Mouse (Mus musculus) retina, embryonic 14.5 days (tissue): Measurements from ENCODE around the gene Pcca.

Experiments used
- DNase-seq: peaks from one replicate; pipeline ENCODE4 v3.0.0-alpha.2; 2015; ENCODE audit warnings: low spot score

Gene Pcca

DNA sequence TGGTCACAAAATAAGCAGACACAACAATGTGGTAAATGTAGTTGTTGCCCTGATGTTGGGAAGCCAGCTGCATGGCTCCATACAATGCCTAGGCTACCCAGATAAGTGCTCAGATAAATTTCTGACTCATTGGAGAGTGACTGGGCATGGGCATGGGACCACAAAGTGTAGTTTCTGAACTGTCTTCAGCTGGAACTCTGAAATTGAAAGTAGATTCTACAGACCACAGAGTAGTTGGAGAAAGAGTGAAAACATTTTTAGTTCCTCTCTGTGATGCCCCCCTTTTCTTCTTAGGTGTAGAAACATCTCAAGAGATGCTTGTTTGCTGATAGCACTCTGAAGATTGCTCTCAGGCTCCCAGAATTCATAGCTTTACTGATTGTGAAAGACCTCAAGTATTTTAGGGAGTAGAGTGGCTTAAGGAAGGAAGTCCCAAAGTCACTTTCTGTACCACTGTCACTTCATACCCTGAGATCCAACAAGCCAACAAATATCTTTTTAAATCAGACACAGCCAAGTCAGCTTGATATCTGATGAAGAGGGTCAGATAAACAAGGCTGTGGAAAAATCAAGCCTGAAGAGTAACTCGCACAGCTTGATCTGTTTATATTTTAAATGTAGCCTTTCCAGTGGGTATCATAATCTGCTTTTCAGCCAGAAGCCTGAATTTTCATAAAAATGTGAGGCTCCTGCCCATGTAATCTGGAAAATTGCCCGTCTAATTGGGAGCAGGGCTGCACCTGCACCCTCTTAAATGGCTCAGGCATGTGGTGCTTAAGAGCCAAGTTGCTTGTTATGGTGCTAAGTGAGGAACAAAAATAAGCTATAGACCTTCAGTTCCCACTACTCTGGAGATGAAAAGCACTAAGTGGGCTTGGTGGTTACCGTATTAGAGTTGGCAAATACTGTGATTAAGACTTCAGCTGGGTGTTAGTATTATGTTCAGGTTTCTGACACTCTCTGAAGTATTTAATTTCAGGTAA is 214.0 kb downstream of the Pcca start:
- DNase-seq, result no peak

DNA sequence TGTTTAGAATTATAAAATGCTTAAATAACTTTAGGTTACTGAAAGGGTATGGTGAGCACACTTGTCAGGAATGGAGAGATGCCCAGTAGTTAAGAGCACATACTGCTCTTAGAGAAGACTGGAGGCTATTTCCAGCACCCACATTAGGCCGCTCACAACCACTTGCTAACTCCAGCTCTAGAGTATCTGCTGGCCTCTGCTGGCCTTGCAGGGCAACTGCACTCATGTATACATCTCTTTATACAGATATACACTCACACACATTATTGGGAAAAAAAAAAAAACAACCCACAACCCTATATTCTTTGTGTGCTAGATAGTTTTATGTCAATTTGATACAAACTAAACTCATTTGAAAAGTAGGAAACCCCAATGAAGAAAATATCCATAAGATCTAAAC is 217.4 kb downstream of the Pcca start:
- no peak for DNase-seq

DNA sequence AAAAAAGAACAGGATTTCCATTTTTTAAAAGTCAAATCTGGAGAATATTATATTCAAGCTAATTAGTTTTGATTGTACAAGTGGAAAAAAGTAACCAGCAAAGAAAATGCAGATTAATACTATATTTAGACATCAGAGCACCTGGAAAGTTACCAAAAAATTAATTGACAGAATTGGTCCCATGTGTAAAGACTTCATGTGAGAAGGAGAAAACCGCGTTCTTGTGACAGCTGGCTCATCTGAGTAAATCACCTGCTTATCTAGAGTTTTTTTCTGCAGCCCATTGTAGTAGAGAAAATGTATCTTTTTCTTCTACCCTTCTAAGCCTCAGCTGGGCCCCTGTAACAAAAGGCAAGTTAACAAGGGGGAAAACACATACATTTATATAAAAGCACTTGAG is 219.2 kb downstream of the Pcca start:
- DNase-seq, result no peak

DNA sequence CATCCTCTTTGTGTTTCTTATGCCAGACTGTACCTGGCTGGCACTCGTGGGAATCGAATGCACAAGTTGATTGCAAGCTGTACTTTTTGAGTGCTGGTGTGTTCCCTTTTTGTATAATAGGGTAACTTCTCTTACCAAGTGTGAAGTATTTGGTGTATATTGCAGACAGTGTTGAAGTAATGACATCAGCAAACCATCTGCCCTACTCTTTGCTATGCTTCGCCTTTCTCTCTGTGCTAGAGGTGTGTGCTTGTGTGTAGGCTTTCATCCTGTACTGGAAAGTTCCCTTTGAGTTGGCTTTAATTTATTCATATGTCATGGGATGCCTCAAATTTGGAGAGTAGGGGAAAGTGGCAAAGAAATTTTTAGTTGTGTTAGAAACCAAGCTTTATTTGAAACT is 220.2 kb downstream of the Pcca start:
- DNase-seq, result no peak

DNA sequence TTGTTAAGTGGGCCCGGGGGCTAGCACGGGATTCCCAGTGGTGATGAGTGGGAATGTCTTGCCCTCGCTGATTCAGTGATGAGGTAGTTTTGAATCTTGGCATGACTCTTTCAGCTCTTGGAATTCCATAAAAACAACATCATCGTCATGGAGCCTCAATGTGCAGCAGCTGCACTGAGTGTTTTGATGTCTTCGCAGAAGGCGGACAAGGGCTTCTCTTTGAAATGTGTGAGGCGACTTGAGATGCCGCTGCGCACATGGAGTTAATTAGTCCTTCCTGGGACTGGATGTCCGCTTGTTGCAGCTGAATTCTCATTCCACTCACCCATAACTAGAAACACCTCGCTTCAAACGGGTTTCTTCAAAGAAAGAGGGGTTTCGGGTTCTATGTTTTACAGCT is 221.4 kb downstream of the Pcca start:
- DNase-seq, result no peak

DNA sequence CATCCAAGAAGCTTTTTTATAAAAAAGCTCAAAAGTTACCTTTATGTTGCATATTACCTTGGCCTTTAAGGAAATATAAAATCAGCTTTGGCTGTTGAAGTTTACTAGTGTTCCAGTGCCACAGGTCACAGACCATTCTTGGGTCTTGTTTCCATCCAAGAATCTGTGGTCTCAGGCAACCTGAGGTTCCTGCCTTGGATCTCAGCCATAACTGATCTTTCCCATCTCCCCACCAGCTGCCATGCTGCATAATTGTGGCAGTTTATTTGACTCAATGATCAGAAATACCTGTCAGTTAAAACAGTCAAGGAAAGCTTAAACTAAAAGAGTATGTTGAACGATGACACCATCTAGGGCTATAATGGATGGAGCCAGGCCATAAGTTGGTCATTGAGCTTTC is 222.5 kb downstream of the Pcca start:
- DNase-seq, result no peak

DNA sequence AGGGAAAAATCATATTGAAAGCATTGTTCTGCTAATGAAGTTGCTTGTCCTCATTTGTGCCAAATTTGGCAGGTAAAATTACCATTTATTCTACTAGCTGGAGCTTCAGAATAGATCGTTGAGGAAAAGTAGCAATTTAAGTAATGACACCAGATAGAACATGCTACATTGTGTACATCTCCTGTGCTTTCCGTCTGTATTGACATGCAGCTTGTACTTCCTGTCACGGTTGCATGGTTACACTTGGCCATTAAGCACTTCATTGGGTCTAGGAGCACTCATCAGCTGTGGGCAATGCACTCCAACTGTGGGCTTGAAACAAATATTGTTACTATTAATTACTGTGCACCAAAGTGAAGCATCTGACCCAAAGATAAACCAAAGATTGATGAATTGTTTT is 225.8 kb downstream of the Pcca start:
- peak; percentile 20 for DNase-seq

DNA sequence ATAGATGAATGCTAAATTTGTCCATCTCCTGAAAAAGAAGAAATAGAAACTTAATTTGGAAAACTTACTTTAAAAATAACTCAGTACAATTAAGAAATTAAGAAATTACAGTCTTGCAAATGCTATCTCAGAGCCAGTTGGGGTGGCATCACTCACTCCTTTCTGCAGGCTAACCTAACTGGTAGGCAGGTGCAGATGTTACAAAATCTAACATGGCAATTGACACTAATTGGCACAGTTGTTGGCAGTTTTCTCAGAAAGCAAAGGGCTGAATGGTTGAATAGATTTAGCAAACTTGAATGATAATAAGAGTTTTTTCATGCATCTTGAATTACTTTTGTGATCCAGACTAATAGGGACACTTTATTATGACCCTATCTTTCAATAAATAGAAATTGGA is 226.7 kb downstream of the Pcca start:
- no peak for DNase-seq

DNA sequence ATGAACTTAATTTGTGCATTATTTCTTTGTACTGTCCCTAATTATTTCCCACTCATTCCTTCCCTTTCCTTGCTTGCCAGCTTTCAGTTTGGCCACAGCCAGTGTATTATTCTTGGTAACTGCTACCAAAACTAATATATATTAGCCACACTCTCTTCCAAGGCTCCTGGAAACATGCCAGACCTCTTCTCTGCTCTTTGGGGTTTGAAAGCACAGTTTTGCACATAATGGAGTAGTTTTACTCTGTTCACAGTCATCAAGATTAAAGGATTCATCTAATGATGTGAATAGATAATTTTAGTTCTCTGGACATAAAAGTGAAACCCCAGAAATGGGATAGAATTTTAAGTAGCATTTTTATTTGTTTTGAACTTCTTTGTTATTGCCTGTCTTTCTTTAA is 228.5 kb downstream of the Pcca start:
- no peak for DNase-seq

DNA sequence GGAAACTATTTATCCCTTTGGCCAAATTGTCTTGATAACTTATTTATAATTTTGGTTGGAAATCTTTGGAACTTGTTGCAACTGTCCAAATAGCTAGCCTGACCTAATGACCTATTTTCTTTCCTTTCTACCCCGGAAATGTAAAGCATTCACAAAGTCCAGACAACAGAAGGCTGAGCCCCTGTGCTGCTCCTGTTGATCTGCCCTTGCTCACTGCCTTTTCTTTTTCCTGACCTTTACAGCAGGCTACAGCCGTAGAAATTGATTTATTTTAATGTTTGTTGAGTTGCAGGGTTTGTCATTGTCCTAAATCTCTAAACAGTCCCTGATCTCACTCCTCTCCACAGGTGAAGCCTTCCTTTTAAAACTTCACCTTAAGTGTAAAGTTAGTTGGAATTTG is 231.8 kb downstream of the Pcca start:
- no peak for DNase-seq

DNA sequence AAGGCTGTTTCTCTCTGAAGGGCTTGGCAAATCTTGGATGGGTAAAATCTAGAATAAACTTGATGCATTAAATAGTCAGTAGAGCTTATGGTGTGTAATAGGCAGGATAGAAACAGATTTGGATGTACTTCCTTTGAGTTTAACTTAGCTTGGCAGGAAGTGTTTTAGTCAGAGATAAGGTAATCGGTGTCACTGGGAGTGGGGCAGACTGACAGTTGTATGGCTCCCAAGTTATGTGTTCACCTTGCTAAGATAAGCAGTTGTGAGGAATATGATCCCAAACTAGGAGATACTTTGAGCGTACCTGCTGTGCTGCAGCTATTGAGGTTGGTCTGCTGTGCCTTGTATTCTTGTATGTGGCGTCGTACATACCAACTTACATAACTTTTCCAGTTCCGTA is 232.3 kb downstream of the Pcca start:
- DNase-seq, result no peak

DNA sequence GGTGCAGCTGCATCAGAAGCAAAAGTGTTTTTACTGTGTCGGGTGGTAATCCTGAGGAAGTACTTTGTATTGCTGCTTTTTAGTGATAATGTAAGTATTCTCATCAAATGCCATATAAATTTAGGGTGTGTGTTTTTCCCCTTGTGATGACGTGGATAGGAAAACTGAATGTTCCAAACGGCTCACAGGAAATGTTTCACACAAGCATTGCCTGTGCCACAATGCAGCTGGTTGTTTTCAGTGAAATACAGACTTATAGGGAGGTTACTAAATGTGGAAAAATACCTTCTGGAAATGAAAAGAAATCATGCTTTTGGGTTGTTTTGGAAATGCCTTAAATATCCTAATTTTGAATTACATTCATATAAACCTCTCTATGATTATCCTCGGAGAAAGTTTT is 250.6 kb downstream of the Pcca start:
- DNase-seq, result no peak

DNA sequence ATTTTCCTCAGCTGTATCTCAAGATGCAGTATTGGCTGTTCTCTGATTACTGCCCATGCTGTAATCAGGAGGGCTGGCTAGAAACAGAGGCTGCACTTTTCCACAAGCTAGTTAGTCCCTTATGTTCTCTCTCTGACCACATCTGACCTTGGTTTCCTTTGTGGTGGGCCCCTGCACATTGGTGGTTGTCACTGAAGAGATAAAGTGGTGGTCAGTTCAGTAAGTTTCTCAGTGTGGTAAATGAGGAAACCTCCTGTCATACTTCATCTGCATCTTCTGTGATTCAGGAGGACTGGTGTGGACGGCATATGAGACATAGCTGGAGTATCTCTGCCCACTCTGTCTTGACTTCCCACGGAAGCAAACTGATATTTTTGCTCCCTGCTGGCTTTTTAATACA is 254.1 kb downstream of the Pcca start:
- DNase-seq, result no peak

DNA sequence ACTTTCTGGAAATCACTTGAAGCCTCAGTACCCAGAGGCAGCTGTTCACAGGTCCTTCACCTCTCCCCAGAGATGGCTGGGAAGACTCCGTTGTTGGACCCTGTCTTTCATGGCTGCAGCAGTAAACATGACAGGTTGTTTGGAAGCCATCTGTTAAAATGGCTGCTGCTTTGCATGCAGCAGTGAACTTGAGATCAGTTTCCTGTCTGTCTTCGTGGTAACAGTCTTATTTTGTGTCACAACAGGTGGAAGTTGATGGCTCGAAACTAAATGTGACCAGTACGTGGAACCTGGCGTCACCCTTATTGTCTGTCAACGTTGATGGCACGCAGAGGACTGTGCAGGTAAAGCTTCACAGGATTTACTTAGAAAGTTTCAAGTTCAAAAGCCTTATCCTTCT is 256.0 kb downstream of the Pcca start:
- DNase-seq, result no peak

DNA sequence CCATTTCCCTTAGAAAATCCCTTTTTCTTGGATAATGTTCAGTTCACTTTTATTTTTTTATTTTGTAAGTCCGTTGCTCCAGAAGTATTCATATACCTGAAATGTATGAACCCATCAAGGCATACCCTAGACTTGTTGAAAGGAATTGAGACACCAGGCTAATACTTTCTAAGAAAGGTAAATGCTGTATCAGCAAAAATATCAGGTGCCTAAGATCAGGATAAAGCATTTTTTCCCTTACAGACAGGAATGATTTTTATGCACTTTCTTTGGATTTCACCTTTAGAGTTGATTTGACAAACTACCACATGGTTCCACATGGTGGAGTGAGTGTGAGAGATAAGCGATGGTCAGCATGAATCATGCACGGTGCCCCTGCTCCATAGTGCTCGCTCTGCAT is 259.2 kb downstream of the Pcca start:
- no peak for DNase-seq

DNA sequence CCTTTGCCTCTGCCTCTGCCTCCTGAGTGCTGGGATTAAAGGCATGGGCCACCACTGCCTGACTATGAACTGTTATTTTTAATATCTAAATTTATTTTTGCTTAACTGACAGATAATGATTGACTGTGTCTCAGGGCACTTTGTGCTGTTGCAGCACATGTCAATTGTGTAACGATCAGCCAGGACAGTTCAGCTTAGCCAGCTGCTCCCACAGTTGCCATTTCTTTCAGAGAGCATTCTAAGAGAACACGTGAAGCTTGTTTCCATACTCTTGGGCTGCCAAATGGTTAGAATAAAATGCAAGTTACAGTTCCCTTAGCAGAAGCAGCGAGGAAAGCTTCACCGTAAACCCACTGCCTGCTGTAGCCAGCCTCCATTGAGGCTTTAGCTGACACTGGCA is 266.2 kb downstream of the Pcca start:
- no peak for DNase-seq

DNA sequence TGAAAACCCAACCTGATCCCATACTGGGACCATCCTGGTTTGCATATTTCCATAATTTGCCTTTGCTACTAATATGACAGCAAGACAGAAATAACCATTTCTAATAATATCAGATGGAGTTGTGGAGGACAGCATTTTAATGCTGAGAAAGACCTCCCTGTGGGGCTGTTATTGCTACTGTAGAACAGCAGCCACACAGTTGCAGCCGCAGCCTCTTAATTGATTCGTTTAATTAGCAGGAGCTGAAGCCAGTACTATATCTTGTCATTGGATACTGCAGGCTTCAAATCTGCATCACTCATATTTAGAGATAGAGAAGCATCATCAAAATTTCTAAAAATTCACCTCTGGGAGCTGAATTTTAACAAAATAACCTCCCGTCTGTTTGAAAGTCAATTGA is 286.9 kb downstream of the Pcca start:
- DNase-seq, result no peak

DNA sequence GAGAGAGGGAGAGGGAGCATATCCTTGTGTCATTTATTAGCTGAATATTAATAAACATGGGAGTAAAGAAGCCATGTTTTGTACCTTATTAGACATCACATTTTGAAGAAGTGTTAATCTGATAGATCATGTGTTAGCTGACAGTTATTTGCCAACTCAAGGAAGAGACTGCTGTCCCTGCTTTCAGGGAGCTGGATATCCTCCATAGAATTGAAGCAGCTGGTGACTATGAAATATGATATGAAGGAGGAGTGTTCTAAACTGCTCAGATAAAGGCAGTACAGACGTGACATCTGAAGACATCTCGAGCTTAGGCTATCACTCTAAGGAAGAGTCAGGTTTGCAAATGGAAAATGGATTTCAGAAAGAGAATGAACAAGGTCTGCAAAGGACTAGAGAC is 289.7 kb downstream of the Pcca start:
- no peak for DNase-seq

DNA sequence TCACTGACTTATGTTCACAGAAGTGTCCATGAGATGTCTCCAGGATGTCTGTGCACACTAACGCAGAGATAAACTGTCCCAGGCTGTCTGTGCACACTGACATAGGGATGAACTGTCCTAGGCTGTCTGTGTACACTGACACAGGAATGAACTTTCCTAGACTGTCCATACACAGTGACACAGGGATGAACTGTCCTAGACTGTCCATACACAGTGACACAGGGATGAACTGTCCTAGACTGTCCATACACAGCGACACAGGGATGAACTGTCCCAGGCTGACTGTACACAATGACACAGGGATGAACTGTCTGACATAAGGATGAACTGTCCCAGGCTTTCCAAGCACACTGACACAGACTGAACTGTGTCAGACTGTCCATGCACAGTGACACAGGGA is 291.3 kb downstream of the Pcca start:
- DNase-seq, result no peak

DNA sequence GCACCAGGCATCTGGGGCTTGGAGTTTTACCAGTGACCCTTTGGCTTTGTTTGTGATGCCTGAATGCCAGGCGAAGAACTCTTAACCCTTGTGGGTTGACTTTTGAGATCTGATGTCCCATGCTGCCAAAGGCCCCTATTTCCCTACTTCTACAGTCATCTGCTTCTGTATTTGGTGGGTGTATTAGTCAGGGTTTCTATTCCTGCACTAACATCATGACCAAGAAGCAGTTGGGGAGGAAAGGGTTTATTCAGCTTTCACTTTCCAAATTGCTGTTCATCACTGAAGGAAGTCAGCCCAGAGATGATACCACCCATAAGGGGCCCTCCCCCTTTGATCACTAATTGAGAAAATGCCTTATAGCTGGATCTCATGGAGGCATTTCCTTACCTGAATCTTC is 296.3 kb downstream of the Pcca start:
- no peak for DNase-seq

DNA sequence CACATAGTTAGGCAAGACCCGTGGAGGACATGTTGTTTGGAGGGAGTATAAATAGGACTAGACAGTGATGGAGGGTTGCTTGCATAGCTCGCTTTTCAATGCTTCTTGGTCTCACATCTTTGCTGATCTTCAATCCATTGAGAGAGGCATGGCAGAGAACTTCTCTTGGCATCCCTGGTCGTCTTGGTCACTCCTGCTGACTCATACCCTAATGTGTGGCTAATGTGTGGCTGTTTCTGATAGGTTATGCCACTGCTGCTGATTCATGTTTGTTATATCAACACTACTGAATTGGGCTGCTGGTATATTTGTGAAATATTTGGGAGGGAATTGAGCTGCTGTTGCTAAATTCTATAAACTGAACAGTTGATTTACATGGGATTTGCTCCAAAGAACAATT is 299.5 kb downstream of the Pcca start:
- no peak for DNase-seq

DNA sequence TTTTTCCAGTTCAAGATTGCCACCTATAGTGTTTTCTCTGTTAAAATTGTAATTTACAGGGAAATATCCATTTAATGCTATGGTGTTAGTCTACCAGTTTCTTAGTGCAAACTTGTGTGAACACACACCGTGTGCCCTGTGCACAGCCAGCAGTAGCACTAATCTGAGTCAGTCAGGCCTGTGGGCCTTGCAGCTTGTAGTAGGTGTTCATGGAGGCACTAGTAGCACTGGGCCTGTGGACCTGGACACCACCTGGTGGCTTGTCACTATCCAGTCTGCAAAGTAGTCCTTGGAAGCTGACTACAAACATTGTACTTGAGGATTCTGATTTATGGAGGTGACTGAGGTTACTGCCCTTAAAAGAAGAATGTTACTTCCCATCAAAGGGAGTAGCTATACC is 300.6 kb downstream of the Pcca start:
- no peak for DNase-seq

DNA sequence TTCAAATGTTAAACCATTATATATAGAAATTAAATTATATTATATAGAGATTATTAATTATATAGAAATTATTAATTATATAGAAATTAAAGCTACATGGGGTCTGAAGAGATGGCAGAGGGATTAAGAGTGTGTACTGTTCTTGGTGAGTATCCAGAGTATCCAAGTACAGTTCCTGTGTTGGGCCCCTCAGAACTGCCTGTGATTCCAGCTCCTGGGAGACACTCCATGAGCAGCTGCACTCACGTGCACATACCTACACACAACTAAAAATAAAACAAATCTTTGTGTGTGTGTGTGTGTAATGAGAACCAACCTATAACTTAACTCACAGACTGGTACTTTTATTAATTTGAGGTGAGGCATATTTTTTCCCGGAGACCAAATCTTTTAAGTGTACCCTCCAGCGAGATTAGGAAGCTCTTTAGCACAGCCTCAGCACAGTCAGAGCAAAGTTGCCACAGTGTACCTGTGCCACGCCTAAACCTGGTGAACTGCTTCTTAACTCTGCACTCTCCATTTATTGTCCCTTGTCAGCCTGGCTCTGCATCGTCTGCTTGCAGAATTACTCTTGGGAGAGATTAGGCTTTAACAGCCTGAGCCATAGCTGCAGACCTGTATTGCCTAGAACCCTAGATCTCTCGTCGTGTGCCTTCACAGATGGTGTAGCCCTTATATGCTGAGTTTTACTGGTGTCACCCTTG is 301.5 kb downstream of the Pcca start:
- no peak for DNase-seq

DNA sequence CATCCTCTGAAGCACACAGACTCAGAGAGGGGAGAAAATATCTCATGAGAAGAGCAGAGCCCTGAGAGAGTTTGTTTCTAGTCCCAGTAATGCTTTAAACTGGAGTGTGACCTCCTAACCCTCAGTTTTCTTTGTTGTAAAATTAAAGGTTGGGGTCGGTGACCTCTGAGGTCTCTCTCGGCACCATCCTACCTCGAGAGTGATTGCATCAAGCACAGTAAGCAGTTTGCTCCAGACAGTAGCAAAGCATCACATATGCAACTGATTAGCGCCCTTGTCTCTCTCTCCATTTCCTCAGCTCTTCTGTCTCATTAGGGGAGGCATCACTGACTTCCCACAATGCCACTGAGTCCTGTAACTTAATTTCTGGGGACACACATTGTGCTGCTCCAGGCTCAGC is 302.1 kb downstream of the Pcca start:
- peak; percentile 76 for DNase-seq
